Mouse (Mus musculus): Measurements from ENCODE around the gene Arl15.

Arl15 gene

DNA sequence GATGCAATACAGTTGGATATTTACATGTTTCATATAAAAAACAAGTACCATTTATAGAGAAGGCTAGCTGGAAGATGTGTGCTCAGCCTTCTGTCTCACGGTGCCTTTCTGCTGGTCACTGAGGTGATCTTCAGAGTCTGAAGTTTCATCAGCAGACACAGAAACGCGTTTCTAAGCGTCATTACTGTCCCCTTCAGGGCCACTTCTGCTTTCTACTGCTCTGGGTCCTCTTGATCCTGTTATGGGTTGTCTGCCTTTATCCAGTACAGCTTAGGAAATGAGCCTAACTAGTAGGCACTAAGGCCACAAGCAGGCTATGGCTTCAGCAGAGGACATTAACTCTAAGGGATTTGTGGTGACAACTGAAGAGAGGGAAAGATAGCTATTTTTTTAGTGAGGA lies 5.9 kb downstream of the Arl15 start:
- DNase-seq (ENCODE audit: low spot score), result no peak

DNA sequence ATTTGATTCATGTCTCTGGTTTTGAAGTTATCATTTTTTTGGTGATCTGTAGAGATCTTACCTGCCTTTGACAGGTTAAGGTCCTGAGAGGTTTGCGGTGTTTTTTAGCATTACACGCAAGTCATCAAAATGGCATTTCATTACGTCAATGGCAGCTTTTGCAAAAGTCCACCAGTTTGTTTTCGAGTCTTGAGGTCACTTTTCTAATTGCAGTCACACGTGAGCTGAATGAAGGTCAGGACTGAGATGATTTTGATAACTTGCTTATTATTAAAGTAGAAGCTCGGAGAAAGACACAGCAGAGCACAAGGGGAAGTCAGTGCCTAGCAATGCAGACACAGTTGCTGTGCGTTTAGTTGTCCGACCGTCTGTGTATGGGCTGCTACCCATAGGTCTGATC lies 8.3 kb downstream of the Arl15 start:
- DNase-seq (ENCODE audit: low spot score), result no peak

DNA sequence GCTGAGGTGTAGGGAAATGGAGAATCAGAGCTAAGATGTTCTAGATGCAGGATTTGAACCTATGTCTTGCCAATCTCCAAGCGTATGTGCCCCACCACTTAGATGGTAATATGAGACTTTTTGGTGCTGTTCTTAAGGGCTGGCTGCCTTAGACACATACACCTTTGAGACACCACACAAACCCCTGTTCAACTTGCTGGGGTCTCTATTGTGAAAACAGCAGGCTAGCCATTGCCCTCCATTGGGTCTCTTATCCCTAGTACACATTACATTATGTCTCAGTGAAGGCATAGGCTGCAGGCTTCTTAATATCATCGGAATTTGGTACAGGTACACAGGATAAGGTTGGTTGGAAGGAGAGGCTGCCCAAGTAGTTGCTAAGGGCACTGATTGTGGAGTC lies 16.8 kb downstream of the Arl15 start:
- no peak for DNase-seq (ENCODE audit: low spot score)

DNA sequence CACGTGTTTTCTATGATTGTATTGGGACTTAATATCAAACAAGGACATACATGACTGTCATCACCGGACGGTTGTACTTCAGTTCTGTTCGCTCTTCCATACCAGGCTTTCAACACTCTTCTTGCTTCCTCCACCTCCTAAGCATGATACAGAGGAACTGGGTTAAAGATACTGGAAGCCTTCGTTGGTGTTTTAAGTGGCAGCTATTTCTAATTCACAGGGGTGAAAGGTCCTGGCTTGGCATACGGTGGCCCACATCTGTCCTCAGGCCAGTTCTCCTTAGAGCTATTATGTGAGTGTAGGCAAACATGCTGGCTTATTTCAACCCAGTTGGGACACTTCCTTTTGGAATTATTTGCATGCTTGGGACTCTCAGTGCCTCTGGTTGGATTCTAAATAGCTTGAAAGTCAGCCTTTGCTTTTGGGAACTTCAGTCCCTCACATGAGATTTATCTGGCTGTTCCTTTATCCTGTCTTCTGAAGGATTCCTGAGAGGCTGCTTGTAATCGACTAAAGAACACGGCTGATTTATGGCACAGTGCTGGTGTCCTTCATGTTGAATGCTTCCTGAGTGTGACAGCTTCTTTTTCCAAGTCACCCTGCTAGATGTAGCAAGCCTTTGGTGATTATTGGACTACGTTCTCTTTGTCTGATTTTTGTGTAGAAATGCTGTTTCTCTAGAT lies 17.7 kb downstream of the Arl15 start:
- DNase-seq (ENCODE audit: low spot score), result peak; percentile 79

DNA sequence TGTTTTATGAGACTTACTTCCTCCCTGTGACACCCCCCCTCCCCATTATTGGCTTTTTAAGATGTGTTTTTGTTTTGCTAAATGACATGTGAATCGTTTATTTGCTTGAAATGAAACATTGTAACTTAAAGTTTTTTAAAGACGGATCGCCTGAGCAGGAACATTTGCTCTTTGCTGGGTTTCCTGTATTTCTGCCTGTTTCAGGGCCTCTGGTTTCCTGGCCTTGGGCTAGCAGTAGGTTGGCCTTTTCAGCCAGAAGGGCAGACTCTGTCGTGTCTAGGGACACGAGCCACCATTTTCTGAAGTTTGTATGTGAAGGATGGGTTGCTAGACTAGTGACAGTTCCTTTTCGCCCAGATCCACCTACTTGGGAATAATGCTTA lies 18.3 kb downstream of the Arl15 start:
- DNase-seq (ENCODE audit: low spot score), result peak; percentile 15

DNA sequence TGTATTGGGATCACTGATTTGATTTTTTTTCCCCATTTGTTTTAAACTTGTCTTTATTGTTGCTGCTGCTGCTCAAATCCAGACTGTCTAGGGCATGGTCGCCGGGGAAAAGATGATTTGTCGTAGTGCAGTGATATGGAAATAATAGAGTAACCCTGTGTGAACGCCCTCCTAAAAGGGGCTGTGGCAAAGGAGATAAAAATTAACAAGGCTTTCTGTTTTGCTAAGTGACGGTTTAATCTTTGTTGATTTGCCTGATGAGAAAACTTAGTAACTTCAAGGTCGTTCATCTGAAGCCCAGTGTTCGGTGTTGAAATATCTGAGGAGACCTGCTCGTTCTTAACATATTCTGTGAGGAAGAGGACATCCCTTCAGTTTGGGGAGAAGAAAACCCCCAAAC lies 19.8 kb downstream of the Arl15 start:
- no peak for DNase-seq (ENCODE audit: low spot score)

DNA sequence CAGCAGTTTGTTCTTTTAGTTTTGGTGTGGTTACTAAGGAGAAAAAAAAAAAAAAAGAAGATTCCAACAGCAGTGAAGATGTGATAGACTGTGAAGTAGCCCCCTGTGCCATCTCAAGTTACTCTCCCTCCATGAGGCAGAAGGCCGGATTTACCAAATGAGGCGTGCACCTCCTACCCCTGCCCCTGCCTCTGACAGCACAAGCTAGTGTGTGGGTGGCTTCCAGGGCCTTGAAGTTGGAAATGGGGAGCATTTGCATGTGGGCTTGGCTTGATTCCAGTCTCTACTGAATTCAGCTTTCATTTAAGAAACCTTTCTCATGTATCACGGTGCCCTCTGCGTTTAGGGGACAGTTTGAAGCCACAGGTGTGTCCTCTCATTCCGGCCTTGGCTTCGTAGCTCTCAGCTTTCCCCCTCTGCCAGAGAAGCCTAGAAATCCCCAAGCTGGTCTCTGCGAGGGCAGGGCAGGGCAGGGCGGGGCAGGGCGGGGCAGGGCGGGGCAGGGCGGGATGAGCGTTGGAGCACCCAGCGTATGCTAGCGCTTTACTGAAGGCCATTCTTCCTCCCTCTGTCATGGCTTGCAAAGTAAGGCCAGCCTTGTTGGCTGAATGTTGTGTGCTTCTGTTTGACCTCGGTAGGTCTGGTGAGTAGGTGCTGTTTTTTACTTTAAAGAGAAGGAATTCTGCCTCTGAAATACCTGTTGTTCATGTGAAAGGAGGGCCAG lies 21.6 kb downstream of the Arl15 start:
- DNase-seq (ENCODE audit: low spot score), result no peak

DNA sequence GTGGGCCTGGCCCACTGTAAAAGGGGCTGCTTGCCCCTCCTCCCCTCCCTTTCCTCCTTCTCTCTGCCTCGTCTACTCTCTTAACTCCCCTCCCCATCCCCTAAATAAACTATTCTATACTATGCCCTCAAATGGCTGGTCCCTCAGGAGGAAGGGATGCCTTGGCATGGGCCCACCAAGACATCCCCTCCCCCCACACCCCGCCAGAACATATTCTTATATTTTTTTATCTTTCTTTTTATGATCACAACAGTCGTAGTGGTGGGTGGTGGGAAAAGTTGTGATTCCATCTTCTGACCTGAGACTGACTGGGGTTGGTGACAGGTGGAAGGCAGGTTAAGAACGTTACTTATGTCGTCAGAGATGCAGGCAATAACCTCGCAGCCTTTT lies 22.1 kb downstream of the Arl15 start:
- DNase-seq (ENCODE audit: low spot score), result no peak

DNA sequence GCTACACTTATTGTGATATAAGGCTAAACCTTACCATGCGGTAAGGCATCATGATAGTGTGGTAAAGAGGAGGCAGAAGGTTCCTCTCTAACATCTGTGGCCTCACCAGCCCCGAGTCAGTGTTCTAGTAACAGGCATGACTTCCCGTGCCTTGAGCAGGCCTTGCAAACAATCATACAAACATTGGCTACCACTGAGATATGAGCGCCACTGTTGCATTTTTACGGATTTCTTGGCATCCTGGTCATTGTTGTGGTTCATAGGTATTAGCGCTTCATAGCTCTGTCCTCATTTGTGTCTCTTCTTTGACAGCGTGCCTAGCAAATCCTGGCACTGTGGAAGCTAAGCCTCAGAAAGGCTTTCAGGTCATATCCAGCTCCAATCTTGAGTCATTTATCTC lies 24.7 kb downstream of the Arl15 start:
- DNase-seq (ENCODE audit: low spot score), result no peak

DNA sequence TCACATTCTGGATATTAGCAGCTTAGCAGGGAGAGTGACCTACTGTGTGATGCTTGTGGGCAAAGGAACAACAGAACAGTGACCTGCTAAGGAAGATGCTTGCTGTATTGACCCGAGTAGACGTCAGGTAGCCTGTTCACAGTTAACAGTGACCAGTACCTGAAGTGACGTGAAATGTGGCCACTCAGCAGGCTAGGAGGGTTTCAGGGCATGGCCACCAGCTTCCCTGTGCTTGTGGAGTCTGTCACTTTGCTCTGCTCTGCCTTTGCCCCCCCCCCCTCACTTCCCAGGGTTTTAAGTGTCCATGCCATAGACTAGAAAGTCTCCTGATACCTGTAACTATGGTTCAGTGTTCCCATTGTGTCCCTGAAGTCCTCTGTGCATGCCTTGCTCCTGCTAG lies 25.9 kb downstream of the Arl15 start:
- DNase-seq (ENCODE audit: low spot score), result no peak

DNA sequence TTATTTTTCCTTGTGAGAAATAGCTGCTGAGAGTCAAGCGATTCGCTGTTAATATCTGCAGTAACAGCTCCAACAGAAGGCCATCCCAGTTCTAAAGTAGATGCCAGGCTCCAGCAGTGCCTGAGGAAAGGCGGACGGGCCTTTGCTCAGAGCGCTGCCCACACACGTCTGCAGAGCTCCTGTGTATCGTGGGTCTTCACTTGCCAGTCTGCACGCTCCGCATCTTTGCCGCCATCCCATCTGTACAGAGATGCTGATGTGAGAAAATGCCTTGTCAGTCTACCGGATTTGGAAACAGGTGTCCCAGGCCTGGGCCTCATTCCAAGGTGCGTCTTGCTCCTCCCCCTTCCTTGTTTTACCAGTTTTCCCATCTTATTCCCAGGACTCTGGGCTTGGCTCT lies 27.6 kb downstream of the Arl15 start:
- no peak for DNase-seq (ENCODE audit: low spot score)

DNA sequence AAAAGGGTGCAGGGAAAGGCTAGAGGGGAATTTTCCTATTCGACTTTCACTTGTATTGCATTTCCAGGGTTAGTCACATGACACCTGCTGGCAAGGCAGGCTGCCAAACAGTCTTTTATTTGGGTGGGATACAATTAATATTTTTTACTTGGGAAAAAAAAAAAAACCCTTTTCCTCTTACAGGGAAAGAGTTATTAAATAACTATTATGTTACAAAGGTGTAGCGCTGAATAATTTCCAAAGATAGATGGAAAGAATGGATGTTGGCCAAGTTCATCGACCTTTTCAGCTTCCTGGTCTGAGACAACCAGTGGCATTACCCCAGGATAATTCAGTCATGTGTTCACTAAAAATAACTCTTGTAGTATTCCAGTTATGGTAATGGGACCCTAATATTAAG lies 29.7 kb downstream of the Arl15 start:
- no peak for DNase-seq (ENCODE audit: low spot score)

DNA sequence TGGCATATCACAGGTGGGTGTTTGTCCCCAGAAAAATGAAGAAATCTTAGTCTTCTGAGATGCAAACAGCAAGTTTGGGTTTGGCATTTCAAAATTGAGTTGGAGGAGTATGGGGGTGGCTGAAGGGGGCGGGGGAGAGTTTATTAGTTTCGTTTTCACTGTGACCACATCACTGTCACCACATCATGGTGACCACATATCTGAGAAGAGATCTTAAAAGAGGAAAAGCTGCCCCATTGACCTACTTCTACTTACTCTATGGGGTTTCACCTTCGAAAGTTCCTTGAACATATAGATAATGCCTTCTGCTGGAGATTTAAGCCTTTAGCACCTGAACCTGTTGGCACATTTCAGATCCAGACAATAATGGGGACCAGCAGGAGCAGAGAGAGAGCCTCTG lies 34.3 kb downstream of the Arl15 start:
- no peak for DNase-seq (ENCODE audit: low spot score)

DNA sequence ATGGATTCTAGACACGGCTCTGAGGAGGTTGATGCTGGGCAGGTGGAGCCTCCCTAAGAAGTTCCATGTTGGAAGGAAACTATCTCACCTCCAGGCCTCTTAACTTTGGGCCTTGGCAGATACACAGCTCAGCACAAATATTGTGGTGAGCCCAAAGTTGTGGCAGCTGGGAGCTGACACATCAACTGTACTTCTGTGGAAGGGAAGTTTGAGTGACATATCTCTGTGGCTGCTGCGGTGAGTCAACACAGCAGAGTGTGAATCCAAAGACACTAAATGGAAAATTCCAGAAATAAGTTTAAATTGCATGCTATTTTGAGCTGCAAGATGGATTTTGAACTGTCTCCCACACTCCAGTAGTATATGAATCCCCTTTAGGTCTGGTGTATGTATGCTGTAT lies 34.8 kb downstream of the Arl15 start:
- no peak for DNase-seq (ENCODE audit: low spot score)

DNA sequence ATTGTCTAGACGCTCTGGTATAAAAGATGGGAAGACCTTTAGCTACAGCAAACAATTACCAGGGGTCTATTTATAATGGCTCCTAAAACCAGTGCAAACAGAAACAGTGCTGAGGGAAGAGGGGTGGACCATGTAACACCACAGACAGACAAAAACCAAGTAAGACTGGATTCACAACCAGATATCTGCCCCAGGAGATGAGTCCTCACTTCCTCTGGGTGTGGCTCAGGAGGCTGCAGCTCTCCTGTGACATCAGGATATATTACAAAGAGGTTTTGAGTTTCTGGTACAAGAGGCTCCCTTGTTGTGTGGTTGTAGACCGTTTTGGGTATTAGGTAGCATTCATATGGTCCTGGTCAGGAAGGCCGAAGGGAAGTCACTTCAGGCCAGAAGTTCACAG lies 36.5 kb downstream of the Arl15 start:
- no peak for DNase-seq (ENCODE audit: low spot score)

DNA sequence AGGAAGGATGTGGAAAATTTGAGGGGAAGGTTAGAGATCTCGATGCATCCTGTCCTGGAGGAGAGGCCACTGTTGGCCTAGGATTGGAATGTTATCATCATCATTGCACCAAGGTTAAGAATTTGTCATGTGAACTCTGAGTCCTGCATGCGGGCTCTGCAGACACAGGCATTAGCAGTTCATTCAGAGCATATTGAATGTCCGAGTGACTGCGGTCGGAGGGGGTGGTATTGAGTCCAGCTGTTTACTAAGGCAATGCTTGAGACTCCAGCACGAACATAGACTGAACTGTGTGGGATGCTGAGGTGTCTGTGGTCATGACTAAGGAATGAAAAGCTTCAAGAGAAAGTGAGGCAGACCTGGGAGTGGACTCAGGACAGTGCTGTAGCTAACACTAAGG lies 38.6 kb downstream of the Arl15 start:
- no peak for DNase-seq (ENCODE audit: low spot score)

DNA sequence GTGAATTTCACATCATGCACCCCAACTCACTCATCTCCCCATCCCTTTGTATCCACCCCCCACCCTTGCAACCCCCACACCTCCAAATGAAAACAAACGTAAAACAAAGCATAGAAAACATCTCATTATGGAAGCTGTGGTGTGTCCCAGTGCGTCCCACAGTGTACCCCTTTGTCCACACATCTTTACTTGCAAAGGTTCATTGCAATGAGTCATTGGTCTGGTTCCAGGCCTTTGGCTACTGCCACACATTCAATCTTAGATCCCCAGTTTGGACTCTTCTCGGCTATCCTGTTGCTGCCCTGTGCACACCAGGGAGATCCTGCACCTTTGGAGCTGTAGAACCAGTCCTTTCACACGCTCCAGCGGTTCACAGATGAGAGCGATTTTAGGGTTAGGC lies 41.6 kb downstream of the Arl15 start:
- DNase-seq (ENCODE audit: low spot score), result no peak

DNA sequence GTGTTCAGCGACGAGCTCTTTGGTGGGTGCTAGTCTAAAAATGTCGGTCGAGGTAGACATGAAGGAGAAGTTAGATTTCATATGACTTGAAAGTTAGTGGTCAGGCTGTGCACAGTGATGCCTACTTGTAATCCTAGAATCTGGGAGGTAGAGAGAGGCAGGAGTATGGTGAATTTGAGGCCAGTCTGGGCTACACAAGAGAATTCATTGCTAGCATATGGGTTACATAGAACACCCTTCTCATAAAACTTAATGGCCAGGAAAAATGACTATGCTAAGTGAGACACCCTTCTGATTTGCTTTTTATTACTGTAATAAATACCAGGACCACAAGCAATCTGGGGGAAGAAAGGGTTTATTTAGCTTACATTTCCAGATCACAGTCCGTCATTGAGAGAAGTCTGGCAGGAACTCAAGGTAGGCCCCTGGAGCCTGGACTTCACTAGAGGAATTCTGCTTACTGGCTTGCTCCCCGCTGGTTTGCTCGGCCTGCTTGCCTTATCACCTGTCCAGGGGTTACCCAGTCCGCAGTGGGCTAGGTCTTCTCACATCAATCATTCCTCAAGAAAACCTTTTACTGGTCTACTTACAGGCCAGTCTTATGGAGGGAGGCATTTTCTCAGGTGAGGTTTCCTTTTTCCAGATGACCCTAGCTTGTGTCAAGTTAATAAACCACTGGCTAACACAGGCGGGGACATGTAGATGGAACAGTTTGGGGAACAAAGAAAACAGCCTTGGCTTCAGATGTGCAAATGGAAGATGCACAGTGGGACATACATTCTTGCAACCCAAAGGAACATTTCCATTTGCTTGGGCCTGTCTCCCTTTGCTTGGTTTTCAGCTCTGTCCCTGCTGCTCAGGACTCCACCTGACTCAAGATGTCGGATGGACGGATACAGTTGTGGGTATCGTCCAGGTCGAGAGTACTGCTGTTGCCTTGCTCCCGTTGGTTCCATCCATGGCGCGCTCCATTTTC lies 44.6 kb downstream of the Arl15 start:
- DNase-seq (ENCODE audit: low spot score), result no peak

DNA sequence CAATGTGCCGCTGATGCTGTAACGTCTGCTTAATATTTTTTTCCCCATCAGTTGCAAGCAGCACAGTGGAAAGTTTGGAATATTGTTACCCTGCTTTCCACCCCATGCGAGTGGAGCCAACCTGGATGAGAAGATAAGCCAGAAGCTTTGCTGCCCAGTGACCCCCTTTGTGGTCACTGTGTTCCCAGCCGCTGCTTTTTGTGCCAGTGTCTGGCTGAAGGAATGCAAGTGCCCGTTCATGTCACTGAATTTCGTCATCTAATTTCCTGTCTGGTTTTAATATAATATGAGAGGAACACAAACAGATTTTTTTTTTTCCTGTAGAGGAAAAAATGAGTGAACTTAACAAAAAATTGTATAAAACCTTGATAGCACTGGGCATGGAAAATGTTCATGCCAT lies 46.1 kb downstream of the Arl15 start:
- DNase-seq (ENCODE audit: low spot score), result peak; percentile 18

DNA sequence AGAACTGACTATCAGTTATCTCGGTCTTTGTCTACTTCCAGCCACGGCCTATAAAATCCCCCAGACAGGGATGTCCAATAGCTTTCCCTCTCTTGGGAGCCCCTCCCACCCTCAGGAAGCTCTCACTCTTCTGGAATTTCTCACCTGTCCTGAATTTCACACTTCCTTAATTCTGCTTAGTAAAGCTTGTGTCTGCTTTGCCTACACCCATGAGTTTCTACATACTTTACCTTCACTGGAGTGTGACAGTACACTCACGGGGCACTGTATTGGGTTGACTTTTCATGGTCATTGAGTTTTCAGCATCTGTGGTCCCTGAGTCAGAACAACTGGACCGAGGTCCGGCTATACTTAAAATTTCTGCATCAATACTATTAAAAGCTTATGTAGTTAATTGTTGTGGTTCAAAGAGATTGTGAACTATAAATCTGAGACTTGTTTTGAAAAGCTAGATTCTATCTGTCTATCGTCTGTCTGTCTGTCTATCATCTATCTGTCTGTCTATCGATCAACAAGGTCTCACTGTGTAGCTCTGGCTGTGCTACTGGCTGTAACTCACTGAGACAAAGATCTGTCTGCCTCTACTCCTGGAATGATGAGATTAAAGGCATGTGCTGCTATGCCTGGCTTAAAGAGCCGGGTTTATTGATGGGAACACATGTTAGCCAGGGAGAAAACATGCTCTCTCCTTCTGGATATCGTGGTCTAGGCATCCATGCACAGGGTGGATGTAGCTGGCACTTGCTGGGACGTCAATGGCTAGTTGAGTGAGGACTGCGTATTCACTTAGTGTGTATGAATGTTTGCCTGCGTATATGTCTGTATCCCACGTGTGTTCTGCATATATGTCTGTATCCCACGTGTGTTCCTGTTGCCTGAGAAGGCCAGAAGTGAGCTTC lies 48.4 kb downstream of the Arl15 start:
- DNase-seq (ENCODE audit: low spot score), result no peak

DNA sequence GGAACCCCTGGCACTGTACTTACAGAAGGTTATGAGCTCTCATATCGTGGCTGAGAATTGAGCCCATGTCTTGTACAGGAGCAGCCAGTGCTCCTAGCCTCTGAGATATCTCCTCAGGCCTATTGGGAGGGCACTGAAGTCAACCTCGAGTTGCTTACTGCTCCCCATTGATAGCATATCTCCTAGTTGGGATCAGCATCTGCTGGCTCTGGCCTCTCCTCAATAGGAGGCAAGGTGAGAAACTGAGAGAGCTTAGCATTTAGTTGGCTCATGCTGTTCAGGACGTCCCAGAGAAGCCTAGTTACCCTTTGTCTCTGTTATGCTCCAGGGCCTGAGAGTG lies 49.0 kb downstream of the Arl15 start:
- DNase-seq (ENCODE audit: low spot score), result no peak

DNA sequence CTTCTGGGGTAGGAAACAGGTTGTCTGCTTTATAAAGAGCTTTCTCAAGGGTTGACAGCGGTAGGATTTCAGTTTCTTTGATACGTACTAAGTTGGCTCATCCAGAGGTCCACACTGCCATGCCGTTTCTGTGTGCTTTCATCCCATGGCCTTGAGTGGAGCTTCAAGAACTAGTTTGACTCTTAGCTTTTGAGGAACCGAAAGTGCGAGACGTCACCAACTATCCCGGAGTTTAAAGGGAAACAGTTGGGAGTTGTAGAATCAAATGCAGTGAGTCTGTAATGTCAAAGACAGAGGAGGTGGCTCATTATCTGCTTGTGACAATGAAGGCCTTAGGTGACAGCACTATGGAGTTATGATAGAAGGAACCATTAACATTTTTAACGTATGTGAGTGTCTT lies 49.6 kb downstream of the Arl15 start:
- no peak for DNase-seq (ENCODE audit: low spot score)

Data from adipocyte (in vitro differentiated cells).